ENCODE assay signal across 8 mouse cellular contexts in genomic region chr4:137727506-137728187, GRCm38 (mm10).
DNase-seq lines count a peak whose midpoint lies in the region; ATAC-seq and TF ChIP-seq lines count a peak whose summit lies in the region.

No protein-coding gene starts in this region.

- no peak for DNase-seq in heart, adult 9 months (ENCODE audit: low spot score in 2 of 2)
- peak; percentile 65 for DNase-seq in c-Kit-positive CD71-positive TER-119-positive erythroid progenitor cells, embryonic 14.5 days (ENCODE audit: low spot score)
- peak; percentile 74 for DNase-seq in hindbrain, embryonic 11.5 days (ENCODE audit: low spot score)
- peak; percentile 57 for DNase-seq in limb, embryonic 14.5 days (ENCODE audit: low spot score)
- no peak for DNase-seq in urinary bladder, postnatal 25 days (ENCODE audit: low spot score)

- no peak overlapping the region for H3K4me3 ChIP-seq in heart, embryonic 13.5 days
- peak overlapping the region; percentile 6; the same call in 1 of the 2 replicates for H3K4me3 ChIP-seq in hindbrain, embryonic 11.5 days (ENCODE audit: low read depth, low read length)
- no peak overlapping the region for H3K4me3 ChIP-seq in limb, embryonic 14.5 days (replicated peaks; ENCODE audit: low read length)
- H3K4me3 ChIP-seq in neural tube, embryonic 14.5 days (ENCODE audit: low read depth, low read length): no peak overlapping the region

- peaks cover 25% of the 10 kb centered on the region for H3K4me1 ChIP-seq in heart, embryonic 13.5 days
- peaks cover 23% of the 10 kb centered on the region for H3K4me1 ChIP-seq in hindbrain, embryonic 11.5 days (replicated peaks; ENCODE audit: control insufficient read depth, insufficient read depth, low read length)
- H3K4me1 ChIP-seq in limb, embryonic 14.5 days (ENCODE audit: control insufficient read depth, insufficient read depth, low read length): 0 out of 2 replicates have a peak, but pooled peaks cover 6% of the 10 kb centered on the region
- H3K4me1 ChIP-seq in neural tube, embryonic 14.5 days (ENCODE audit: control insufficient read depth, insufficient read depth, low read length): peaks cover 18% of the 10 kb centered on the region; the same call in 1 of the 2 replicates

- H3K27ac ChIP-seq in heart, embryonic 13.5 days (replicated peaks): no peak overlapping the region
- H3K27ac ChIP-seq in hindbrain, embryonic 11.5 days (ENCODE audit: low read depth, low read length): peak overlapping the region; percentile 51
- no peak overlapping the region for H3K27ac ChIP-seq in limb, embryonic 14.5 days (replicated peaks; ENCODE audit: low read depth, low read length)
- H3K27ac ChIP-seq in neural tube, embryonic 14.5 days (ENCODE audit: low read depth, low read length): no peak overlapping the region

- H3K9me3 ChIP-seq in heart, embryonic 13.5 days: no peaks in the 10 kb centered on the region
- no peaks in the 10 kb centered on the region for H3K9me3 ChIP-seq in hindbrain, embryonic 11.5 days (ENCODE audit: control insufficient read depth, low read length)
- H3K9me3 ChIP-seq in limb, embryonic 14.5 days (ENCODE audit: control insufficient read depth, low read length): no peaks in the 10 kb centered on the region
- H3K9me3 ChIP-seq in neural tube, embryonic 14.5 days (ENCODE audit: control insufficient read depth, low read length): no peaks in the 10 kb centered on the region

- peaks cover 92% of the 10 kb centered on the region for H3K27me3 ChIP-seq in heart, embryonic 13.5 days (replicated peaks)
- H3K27me3 ChIP-seq in hindbrain, embryonic 11.5 days (ENCODE audit: control insufficient read depth, insufficient read depth, low read length): peaks cover 9% of the 10 kb centered on the region; the same call in 1 of the 2 replicates
- H3K27me3 ChIP-seq in limb, embryonic 14.5 days (ENCODE audit: control insufficient read depth, insufficient read depth, low read length): peaks cover 25% of the 10 kb centered on the region
- peaks cover 2% of the 10 kb centered on the region; the same call in 1 of the 2 replicates for H3K27me3 ChIP-seq in neural tube, embryonic 14.5 days (ENCODE audit: control insufficient read depth, insufficient read depth, low read length)

- no peak for TF ChIP-seq POLR2A in limb, embryonic 14.5 days (IDR thresholded peaks at IDR 0.05; ENCODE audit: borderline replicate concordance, extremely low read depth, insufficient read depth, insufficient read length)

- 9% methylated on average over 18 of the region's 18 CpGs for WGBS in heart, embryonic 13.5 days
- 4% methylated on average over 15 of the region's 18 CpGs for WGBS in hindbrain, embryonic 11.5 days
- WGBS in limb, embryonic 14.5 days: 2% methylated on average over 14 of the region's 18 CpGs
- WGBS in neural tube, embryonic 14.5 days: 5% methylated on average over 17 of the region's 18 CpGs

- no peak overlapping the region for H3K9ac ChIP-seq in heart, embryonic 13.5 days
- no peak overlapping the region for H3K9ac ChIP-seq in hindbrain, embryonic 11.5 days (ENCODE audit: low read depth, low read length)
- no peak overlapping the region for H3K9ac ChIP-seq in limb, embryonic 14.5 days (ENCODE audit: low read depth, low read length, severe bottlenecking)
- no peak overlapping the region for H3K9ac ChIP-seq in neural tube, embryonic 14.5 days (replicated peaks; ENCODE audit: low read depth, low read length)

- peak; percentile 32 for ATAC-seq in heart, embryonic 13.5 days (ENCODE audit: extremely low read depth, insufficient number of reproducible peaks, low FRiP score, low TSS enrichment)
- peak; percentile 47 for ATAC-seq in hindbrain, embryonic 11.5 days (ENCODE audit: low FRiP score)
- ATAC-seq in limb, embryonic 14.5 days (ENCODE audit: low FRiP score, low read depth): peak; percentile 7; the same call in 1 of the 2 replicates
- ATAC-seq in neural tube, embryonic 14.5 days (ENCODE audit: low read depth): peak; percentile 25
- no peak for ATAC-seq in megakaryocyte-erythroid progenitor cell, adult 5-6 weeks (replicated peaks; ENCODE audit: low FRiP score, low TSS enrichment, poor library complexity, severe bottlenecking)

- no peak overlapping the region for H3K4me2 ChIP-seq in heart, embryonic 13.5 days
- H3K4me2 ChIP-seq in hindbrain, embryonic 11.5 days (replicated peaks; ENCODE audit: low read depth, low read length): peak overlapping the region; percentile 66; the same call in 1 of the 2 replicates
- peak overlapping the region; percentile 8; the same call in 1 of the 2 replicates for H3K4me2 ChIP-seq in limb, embryonic 14.5 days (replicated peaks; ENCODE audit: low read depth, low read length, severe bottlenecking)
- H3K4me2 ChIP-seq in neural tube, embryonic 14.5 days (ENCODE audit: low read depth, low read length): peak overlapping the region; percentile 26

- no peaks in the 10 kb centered on the region for H3K36me3 ChIP-seq in heart, embryonic 13.5 days
- no peaks in the 10 kb centered on the region for H3K36me3 ChIP-seq in hindbrain, embryonic 11.5 days (ENCODE audit: control insufficient read depth, insufficient read depth, low read length)
- no peaks in the 10 kb centered on the region for H3K36me3 ChIP-seq in limb, embryonic 14.5 days (ENCODE audit: control insufficient read depth, insufficient read depth, low read length)
- H3K36me3 ChIP-seq in neural tube, embryonic 14.5 days (ENCODE audit: control insufficient read depth, insufficient read depth, low read length): no peaks in the 10 kb centered on the region

Comparison
In these comparisons a context has a peak if more than half of its experiments do, and no peak if none do; other contexts are left out.
1. DNase-seq: peak in c-Kit-positive CD71-positive TER-119-positive erythroid progenitor cells, embryonic 14.5 days (single experiment), hindbrain, embryonic 11.5 days (single experiment) and limb, embryonic 14.5 days (single experiment); none in heart, adult 9 months (0 of 2) and urinary bladder, postnatal 25 days (single experiment).